Mouse (Mus musculus): ENCODE data around the gene Sugct. TPM values are rescaled to one million over a fixed set of nuclear protein-coding genes. Genes with fewer than 3 reads are reported as not detected.

Sugct gene
- polyA plus RNA-seq (2012; ENCODE audit: low replicate concordance), result 0.24 and 0.26 TPM in 2 replicates

DNA sequence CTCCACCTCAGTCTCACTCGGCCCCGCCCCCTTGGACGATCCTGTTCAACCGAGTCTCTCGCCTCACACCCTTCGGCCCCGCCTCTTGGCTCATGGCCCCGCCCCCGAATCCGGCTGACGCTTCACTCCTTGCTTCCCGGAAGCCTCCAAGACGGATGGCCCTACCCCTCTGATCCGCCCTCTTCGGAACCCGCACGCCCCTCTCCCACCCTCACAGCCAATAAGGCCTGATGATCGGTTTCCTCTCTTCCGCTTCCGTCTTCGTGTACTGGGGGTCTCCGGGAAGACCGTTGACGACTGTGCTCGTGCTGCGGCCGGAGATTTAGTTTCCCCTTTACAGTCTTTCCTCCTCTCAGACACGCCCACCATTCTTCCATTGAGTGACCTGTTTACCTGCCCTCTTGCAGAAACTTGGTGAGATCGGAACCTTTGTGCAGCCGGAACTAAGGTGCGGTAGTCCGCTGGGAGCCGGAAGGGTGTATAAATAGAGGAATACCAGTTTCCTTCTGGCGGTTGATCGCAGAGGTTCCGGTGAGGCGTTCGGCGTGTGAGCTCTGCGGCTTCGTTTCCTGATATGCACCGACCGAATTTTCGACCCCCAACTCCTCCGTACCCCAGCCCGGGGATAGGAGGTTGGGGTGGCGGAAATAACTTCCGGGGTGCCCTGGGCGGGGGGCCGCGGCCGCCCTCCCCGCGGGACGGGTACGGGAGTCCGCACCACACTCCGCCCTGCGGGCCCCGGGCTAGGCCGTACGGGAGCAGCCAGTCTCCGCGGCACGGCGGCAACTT, at the start of gene Sugct, which contains the start of gene Mplkip:
TSS of gene Sugct (minus strand) at position 643 of the 789 bp plus-strand sequence.
TSS of gene Mplkip (plus strand) at position 282 of the 789 bp plus-strand sequence.

Other genes starting within 250 kb of the Sugct start
- gene Mplkip, start 361 bp downstream of the Sugct start, polyA plus RNA-seq (2012; ENCODE audit: low replicate concordance), result 21.1 and 43.6 TPM in 2 replicates
- 245 and 768 TPM in 2 replicates for gene Cdk13, start 109.5 kb upstream of the Sugct start, polyA plus RNA-seq (2012; ENCODE audit: low replicate concordance)
- gene Rala, start 248.7 kb upstream of the Sugct start, polyA plus RNA-seq (2012; ENCODE audit: low replicate concordance), result 9.4 and 15.2 TPM in 2 replicates